Mouse (Mus musculus) MEL (cell line): ENCODE measurements around the gene Cmtm2a.
"Not testable (repeated sequence)": the region's sequence is repeated elsewhere in the genome, so short reads cannot be mapped to it uniquely, and the experiment has no call there.

Source experiments
- CTCF ChIP-seq, 3 experiments: IDR thresholded peaks in 2 of 3; conservative IDR thresholded peaks in 1 of 3; 2 replicates each; pipeline ENCODE4 v1.5.1; 2011 to 2012; ENCODE audit warnings: low read length in 3 of 3, low read depth in 2 of 3, mild to moderate bottlenecking in 2 of 3, improper control_type of control experiment in 1 of 3, inconsistent platforms in 1 of 3, mixed read lengths in 1 of 3, moderate library complexity in 1 of 3; ENCODE audit not compliant: control insufficient read depth in 1 of 3, insufficient read depth in 1 of 3, poor library complexity in 1 of 3, severe bottlenecking in 1 of 3
- ELF1 ChIP-seq: IDR thresholded peaks from 2 replicates; pipeline ENCODE4 v1.6.1; 2014; ENCODE audit warnings: low read depth, mild to moderate bottlenecking, inconsistent platforms, low read length, improper control_type of control experiment, moderate library complexity
- EP300 ChIP-seq, 2 experiments: IDR thresholded peaks; 2 replicates each; pipeline ENCODE4 v1.6.1; 2011; ENCODE audit warnings: improper control_type of control experiment in 2 of 2, low read length in 2 of 2, low read depth in 1 of 2, mild to moderate bottlenecking in 1 of 2
- GABPA ChIP-seq: IDR thresholded peaks from 2 replicates; pipeline ENCODE4 v1.6.1; 2012; ENCODE audit warnings: low read depth, mild to moderate bottlenecking, inconsistent platforms, low read length, improper control_type of control experiment, moderate library complexity
- GATA1 ChIP-seq: IDR thresholded peaks from 2 replicates; pipeline ENCODE4 v1.6.1; 2011; ENCODE audit warnings: low read depth, low read length, improper control_type of control experiment
- HCFC1 ChIP-seq: IDR thresholded peaks from 2 replicates; pipeline ENCODE4 v1.6.1; 2012; ENCODE audit warnings: low read depth, mild to moderate bottlenecking, inconsistent platforms, low read length, improper control_type of control experiment, moderate library complexity
- KAT2A ChIP-seq: conservative IDR thresholded peaks from 2 replicates; pipeline ENCODE4 v1.6.1; 2012; ENCODE audit warnings: low read depth, low read length, improper control_type of control experiment, inconsistent platforms
- MAX ChIP-seq: IDR thresholded peaks from 2 replicates; pipeline ENCODE4 v1.6.1; 2011; ENCODE audit warnings: low read length, improper control_type of control experiment
- MYC ChIP-seq: IDR thresholded peaks from 2 replicates; pipeline ENCODE4 v1.6.1; 2011; ENCODE audit warnings: low read depth, mild to moderate bottlenecking, low read length, improper control_type of control experiment, moderate library complexity
- NELFE ChIP-seq: IDR thresholded peaks from 2 replicates; pipeline ENCODE4 v1.6.1; 2011; ENCODE audit warnings: low read depth, low read length, improper control_type of control experiment
- POLR2A ChIP-seq, 2 experiments: IDR thresholded peaks; 2 replicates each; pipeline ENCODE4 v1.6.1; 2011 to 2012; ENCODE audit warnings: low read length in 2 of 2, mild to moderate bottlenecking in 2 of 2, control low read depth in 1 of 2, improper control_type of control experiment in 1 of 2, low read depth in 1 of 2, moderate library complexity in 1 of 2; ENCODE audit not compliant: control insufficient read depth in 1 of 2, insufficient read depth in 1 of 2, poor library complexity in 1 of 2
- TAL1 ChIP-seq: IDR thresholded peaks from 2 replicates; pipeline ENCODE4 v1.6.1; 2012; ENCODE audit warnings: mild to moderate bottlenecking, inconsistent platforms, low read length, moderate library complexity, mixed read lengths
- TCF12 ChIP-seq: IDR thresholded peaks from 2 replicates; pipeline ENCODE4 v1.6.1; 2014; ENCODE audit warnings: low read depth, mild to moderate bottlenecking, inconsistent platforms, low read length, improper control_type of control experiment, moderate library complexity
- ZKSCAN1 ChIP-seq: IDR thresholded peaks from 2 replicates; pipeline ENCODE4 v1.6.1; 2012; ENCODE audit warnings: low read depth, mild to moderate bottlenecking, inconsistent platforms, low read length, improper control_type of control experiment, moderate library complexity

GRCm38 (mm10) chr8:104321267-104321666 is 28.3 kb upstream of the Cmtm2a start, which contains the start of gene Gm11020:
- TF ChIP-seq MAX; POLR2A (IDR thresholded peaks at IDR 0.05; ENCODE audit: control insufficient read depth in 1 of 2, insufficient read depth in 1 of 2, low read depth in 1 of 2, low read length in 2 of 2, poor library complexity in 1 of 2); HCFC1; ZKSCAN1; CTCF (IDR thresholded peaks at IDR 0.05 in 2 of 3, conservative IDR thresholded peaks at IDR 0.05 in 1 of 3; ENCODE audit: control insufficient read depth in 1 of 3, insufficient read depth in 1 of 3, low read depth in 2 of 3, low read length in 3 of 3, poor library complexity in 1 of 3, severe bottlenecking in 1 of 3); GABPA; EP300 (IDR thresholded peaks at IDR 0.05; ENCODE audit: low read depth in 1 of 2, low read length in 2 of 2); KAT2A; GATA1; NELFE; TCF12; TAL1; MYC; ELF1: not testable (repeated sequence)
